Mouse (Mus musculus) heart, embryonic 13.5 days (tissue): Measurements from ENCODE around the gene Eqtn. TPM values are rescaled to one million over a fixed set of nuclear protein-coding genes. Genes with fewer than 3 reads are reported as not detected.

Experiments used
- ATAC-seq: fragments of 200-750 bp; cut with Nextera tagmentation; 2 replicates; pipeline ENCODE4 v1.8.0; 2017; ENCODE audit warnings: moderate TSS enrichment; ENCODE audit not compliant: insufficient number of reproducible peaks, low FRiP score, low TSS enrichment; ENCODE audit errors: extremely low read depth
- H3K27ac ChIP-seq: fragments of 300-500 bp; sonication (generic); replicated peaks from 2 replicates; pipeline ENCODE4 v1.5.1; 2015; ENCODE audit warnings: moderate library complexity, mild to moderate bottlenecking, inconsistent platforms
- H3K27me3 ChIP-seq: fragments of 300-500 bp; sonication (generic); replicated peaks from 2 replicates; pipeline ENCODE4 v1.6.1; 2015; ENCODE audit warnings: mild to moderate bottlenecking, inconsistent platforms
- H3K36me3 ChIP-seq: fragments of 300-500 bp; sonication (generic); 2 replicates; pipeline ENCODE4 v1.6.1; 2015; ENCODE audit warnings: mild to moderate bottlenecking, inconsistent platforms
- H3K4me1 ChIP-seq: fragments of 300-500 bp; sonication (generic); 2 replicates; pipeline ENCODE4 v1.6.1; 2015; ENCODE audit warnings: inconsistent platforms
- H3K4me2 ChIP-seq: fragments of 300-500 bp; sonication (generic); 2 replicates; pipeline ENCODE4 v1.6.1; 2015; ENCODE audit warnings: inconsistent platforms, mild to moderate bottlenecking, moderate library complexity
- H3K4me3 ChIP-seq: fragments of 300-500 bp; sonication (generic); 2 replicates; pipeline ENCODE4 v1.5.1; 2015; ENCODE audit warnings: moderate library complexity, mild to moderate bottlenecking, inconsistent platforms
- H3K9ac ChIP-seq: fragments of 300-500 bp; sonication (generic); 2 replicates; pipeline ENCODE4 v1.6.1; 2015; ENCODE audit warnings: inconsistent platforms, mild to moderate bottlenecking, moderate library complexity
- H3K9me3 ChIP-seq: fragments of 300-500 bp; sonication (generic); 2 replicates; pipeline ENCODE4 v1.6.1; 2016; ENCODE audit warnings: inconsistent platforms
- WGBS: fragments of 180-500 bp; shearing (Covaris S2); methylation state at CpG from one replicate; pipeline ENCODE4 v1.1.7; 2015; ENCODE audit warnings: mixed read lengths; 5-methylcytosine and 5-hydroxymethylcytosine counted together
- polyA plus RNA-seq: library from polyadenylated mRNA; unstranded; fragments of >200 nt; fragmentation: Nextera tagmentation; extraction: Ambion mirVana; gene quantifications from 2 replicates; pipeline ENCODE4 v1.2.1, GENCODE M21; 2015

Eqtn gene
- polyA plus RNA-seq: 0.17 TPM in 1 of 2 replicates, not detected in the other

GRCm38 (mm10) chr4:94928743-94929142 lies at the start of gene Eqtn:
Eqtn (minus strand) TSS chr4:94928843.
- Histone ChIP-seq H3K4me1 (no peaks in the 10 kb centered on the region), H3K36me3 (no peaks in the 10 kb centered on the region), H3K4me3 (no peak within 1 kb of the TSS), H3K4me2 (no peak within 1 kb of the TSS), H3K9me3 (0 out of 2 replicates have a peak, but pooled peaks cover 2% of the 10 kb centered on the region), H3K27ac (no peak within 1 kb of the TSS), H3K9ac (no peak within 1 kb of the TSS), H3K27me3 (no peaks in the 10 kb centered on the region)
- ATAC-seq: no peak

GRCm38 (mm10) chr4:94973321-94973720 lies 44.7 kb upstream of the Eqtn start:
- peaks cover 64% of the 10 kb centered on the region for H3K36me3 ChIP-seq
- no peak for ATAC-seq
- WGBS: 80% methylated on average over 2 of the region's 2 CpGs
- no peaks in the 10 kb centered on the region for H3K27me3 ChIP-seq
- no peak overlapping the region for H3K27ac ChIP-seq
- H3K9ac ChIP-seq: no peak overlapping the region
- peaks cover 13% of the 10 kb centered on the region for H3K4me1 ChIP-seq
- H3K4me2 ChIP-seq: no peak overlapping the region
- H3K4me3 ChIP-seq: no peak overlapping the region
- no peaks in the 10 kb centered on the region for H3K9me3 ChIP-seq

GRCm38 (mm10) chr4:94952773-94953172 lies 24.1 kb upstream of the Eqtn start:
- H3K4me1 ChIP-seq: no peaks in the 10 kb centered on the region
- H3K9me3 ChIP-seq: no peaks in the 10 kb centered on the region
- no peak overlapping the region for H3K27ac ChIP-seq
- H3K27me3 ChIP-seq: no peaks in the 10 kb centered on the region
- ATAC-seq: no peak
- 67% methylated on average over 3 of the region's 3 CpGs for WGBS
- no peak overlapping the region for H3K4me2 ChIP-seq
- no peak overlapping the region for H3K9ac ChIP-seq
- H3K4me3 ChIP-seq: no peak overlapping the region
- peaks cover 77% of the 10 kb centered on the region for H3K36me3 ChIP-seq

- Histone ChIP-seq H3K4me2 (no peak overlapping the region), H3K36me3 (peaks cover 71% of the 10 kb centered on the region), H3K9me3 (no peaks in the 10 kb centered on the region), H3K4me1 (no peaks in the 10 kb centered on the region), H3K27me3 (no peaks in the 10 kb centered on the region), H3K9ac (no peak overlapping the region), H3K27ac (no peak overlapping the region), H3K4me3 (no peak overlapping the region)
- ATAC-seq: no peak
- 68% methylated on average over 11 of the region's 11 CpGs for WGBS
Measured at GRCm38 (mm10) chr4:94941221-94941855, 12.7 kb upstream of the Eqtn start.

GRCm38 (mm10) chr4:94901780-94902179 lies 26.9 kb downstream of the Eqtn start:
- Histone ChIP-seq H3K4me3 (no peak overlapping the region), H3K4me2 (no peak overlapping the region), H3K9ac (no peak overlapping the region), H3K27me3 (no peaks in the 10 kb centered on the region), H3K4me1 (no peaks in the 10 kb centered on the region), H3K36me3 (no peaks in the 10 kb centered on the region), H3K27ac (no peak overlapping the region), H3K9me3 (no peaks in the 10 kb centered on the region)
- ATAC-seq: no peak
- WGBS: 38% methylated on average over 3 of the region's 3 CpGs

GRCm38 (mm10) chr4:94900744-94901143 lies 27.9 kb downstream of the Eqtn start:
- H3K27ac ChIP-seq: no peak overlapping the region
- H3K9me3 ChIP-seq: no peaks in the 10 kb centered on the region
- no peak overlapping the region for H3K4me2 ChIP-seq
- H3K9ac ChIP-seq: no peak overlapping the region
- WGBS: 15% methylated on average over 2 of the region's 2 CpGs
- no peaks in the 10 kb centered on the region for H3K36me3 ChIP-seq
- no peak for ATAC-seq
- H3K27me3 ChIP-seq: no peaks in the 10 kb centered on the region
- H3K4me3 ChIP-seq: no peak overlapping the region
- H3K4me1 ChIP-seq: no peaks in the 10 kb centered on the region

Other genes starting within 250 kb of the Eqtn start
- 44.6 and 49.0 TPM in 2 replicates for gene Tek, start 189.6 kb downstream of the Eqtn start, polyA plus RNA-seq
- gene Mysm1, start 50.3 kb upstream of the Eqtn start, polyA plus RNA-seq: 17.5 and 17.7 TPM in 2 replicates
- 67.7 and 72.3 TPM in 2 replicates for gene Jun, start 123.4 kb upstream of the Eqtn start, polyA plus RNA-seq